Mouse (Mus musculus) ES-Bruce4 (cell line): Measurements from ENCODE around the gene Gm45837.

Experiments used
- CTCF ChIP-seq: IDR thresholded peaks from one replicate; pipeline ENCODE4 v1.8.1; 2011; ENCODE audit warnings: low read depth, low read length
- EP300 ChIP-seq: IDR thresholded peaks from 2 replicates; pipeline ENCODE4 v1.6.1; 2011; ENCODE audit warnings: low read depth, low read length; ENCODE audit not compliant: insufficient read depth
- POLR2A ChIP-seq: IDR thresholded peaks from one replicate; pipeline ENCODE4 v1.8.1; 2011; ENCODE audit warnings: low read length; ENCODE audit not compliant: insufficient read depth

DNA sequence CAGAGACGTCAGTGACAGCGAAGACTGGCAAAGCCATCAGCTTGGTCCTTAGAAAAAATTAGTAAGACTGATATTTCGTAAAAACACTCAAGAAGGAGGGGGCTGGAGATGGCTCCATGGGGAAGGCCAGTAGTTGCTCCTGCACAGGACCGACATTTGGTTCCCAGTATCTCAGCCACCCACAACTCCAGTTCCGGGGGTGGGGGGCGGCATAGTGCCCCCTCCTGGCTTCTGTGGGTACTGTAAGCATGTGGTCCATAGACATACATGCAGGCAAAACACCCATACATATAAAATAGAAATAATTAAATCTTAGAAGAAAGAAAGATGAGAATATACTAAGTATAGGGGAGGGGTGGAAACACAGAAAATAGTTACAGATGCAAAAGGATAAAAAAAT lies 105.8 kb downstream of the Gm45837 start:
- TF ChIP-seq CTCF = peak; percentile 50
- no peak for TF ChIP-seq EP300
- no peak for TF ChIP-seq POLR2A
